Mouse (Mus musculus): ENCODE measurements around the gene Hoxd4. TPM values are rescaled to one million over a fixed set of nuclear protein-coding genes. Genes with fewer than 3 reads are reported as not detected.

The Hoxd4 gene
- polyA plus RNA-seq, 1 experiment: 0.06 TPM

DNA sequence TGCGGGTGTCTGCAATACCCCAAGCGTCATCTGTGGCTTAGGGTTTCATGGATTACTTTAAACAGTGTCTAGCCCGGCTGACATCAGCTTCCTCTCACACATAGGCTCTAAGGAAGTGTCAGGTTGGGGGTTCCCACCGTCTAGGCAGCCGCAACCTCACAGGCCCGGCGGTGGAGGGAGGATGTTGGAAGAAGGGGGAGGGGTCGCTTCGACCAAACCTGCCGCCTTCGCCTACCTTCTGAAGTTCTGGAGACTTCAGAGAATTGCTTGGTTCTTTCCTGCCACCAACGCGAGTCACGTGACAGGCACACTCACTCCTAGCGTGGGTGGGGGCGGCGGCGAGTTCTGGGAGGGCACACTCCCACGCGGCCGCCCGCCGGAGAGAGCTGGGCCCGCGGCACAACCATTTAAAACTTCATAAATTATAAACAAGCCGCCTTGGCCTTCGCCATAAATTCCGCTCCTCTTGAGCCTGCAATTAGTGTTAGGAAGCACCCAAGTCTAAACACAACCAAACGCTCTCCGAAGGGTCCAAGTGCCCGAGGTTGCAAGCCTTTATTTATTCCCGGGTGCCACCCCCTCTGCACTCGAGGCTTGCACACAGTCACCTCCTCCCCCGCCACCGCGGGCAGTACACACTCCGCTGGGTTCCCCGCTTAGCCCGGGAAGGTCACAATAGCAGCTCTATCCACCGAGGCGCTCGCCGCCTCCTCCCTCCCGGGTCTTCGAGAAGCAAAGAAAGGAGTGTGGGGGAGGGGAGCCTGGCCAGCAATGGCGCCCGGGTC is 37.8 kb downstream of the Hoxd4 start:
- H3K27me3 ChIP-seq (ENCODE audit: control insufficient read depth): peaks cover 100% of the 10 kb centered on the region
- H3K36me3 ChIP-seq (ENCODE audit: control insufficient read depth): no peaks in the 10 kb centered on the region

DNA sequence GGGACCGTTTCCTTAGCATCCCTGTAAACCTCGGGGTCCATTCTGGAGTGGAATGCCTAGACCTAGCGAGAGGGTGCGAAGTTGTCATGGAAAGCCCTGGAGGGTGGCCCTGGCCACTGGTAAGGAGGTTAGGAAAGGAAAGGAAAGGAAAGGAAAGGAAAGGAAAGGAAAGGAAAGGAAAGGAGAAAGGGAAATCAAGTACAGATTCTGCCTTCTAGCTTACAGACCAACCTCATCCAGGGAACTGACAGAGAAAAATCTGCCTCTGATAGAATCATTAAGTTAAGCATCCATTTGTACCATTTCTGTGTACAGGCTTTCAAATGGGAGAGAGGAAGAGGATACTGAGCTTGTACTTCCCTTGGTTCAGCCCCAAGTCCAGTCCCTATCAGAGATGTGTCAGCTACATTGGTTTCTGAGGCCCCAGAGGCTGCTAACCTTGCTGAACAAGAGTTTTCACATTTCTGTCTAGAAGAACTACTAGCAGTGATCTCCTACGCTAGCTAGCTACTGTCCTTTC is 39.1 kb downstream of the Hoxd4 start:
- TF ChIP-seq TAL1 (IDR thresholded peaks at IDR 0.05; ENCODE audit: low read length): no peak
- TF ChIP-seq GATA1 (IDR thresholded peaks at IDR 0.05; ENCODE audit: low read length): no peak
- Histone ChIP-seq H3K27me3 (ENCODE audit: control insufficient read depth) (peaks cover 95% of the 10 kb centered on the region), H3K4me3 (replicated peaks) (no peak overlapping the region)

More for the DNA sequence above, 37.8 kb downstream of the Hoxd4 start:
- H3K4me1 ChIP-seq (ENCODE audit: control insufficient read depth): no peaks in the 10 kb centered on the region
- TF ChIP-seq TAL1 (IDR thresholded peaks at IDR 0.05; ENCODE audit: low read length): no peak
- TF ChIP-seq GATA1 (IDR thresholded peaks at IDR 0.05; ENCODE audit: low read length): no peak
- no peaks in the 10 kb centered on the region; the same call in 1 of the 2 replicates for H3K9me3 ChIP-seq (ENCODE audit: control insufficient read depth, low read length)
- no peak overlapping the region for H3K4me3 ChIP-seq (replicated peaks)

DNA sequence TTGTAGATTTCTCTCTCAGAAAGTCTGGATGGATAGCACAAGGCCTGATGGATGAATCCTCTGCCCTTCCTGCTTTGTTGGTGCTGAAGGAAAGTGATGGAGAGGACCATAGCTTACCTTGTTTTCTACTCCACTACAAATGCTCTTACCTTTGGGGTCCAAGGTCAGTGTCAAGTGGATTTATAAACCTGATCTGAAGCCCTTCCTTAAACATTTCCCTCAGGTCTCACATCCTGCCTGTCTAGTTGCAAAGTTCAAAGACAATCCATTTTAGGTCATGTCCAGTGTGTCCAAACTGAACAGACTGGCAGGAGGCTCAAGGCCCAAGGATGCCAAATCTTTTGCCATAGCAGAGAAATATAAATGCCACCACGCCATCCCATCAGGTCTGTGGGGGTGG is 40.1 kb downstream of the Hoxd4 start:
- TF ChIP-seq GATA1 (IDR thresholded peaks at IDR 0.05; ENCODE audit: low read length): no peak
- TF ChIP-seq TAL1 (IDR thresholded peaks at IDR 0.05; ENCODE audit: low read length): no peak
- no peaks in the 10 kb centered on the region for H3K4me1 ChIP-seq (ENCODE audit: control insufficient read depth)
- no peak overlapping the region for H3K4me3 ChIP-seq (replicated peaks)
- peaks cover 92% of the 10 kb centered on the region for H3K27me3 ChIP-seq (ENCODE audit: control insufficient read depth)
- H3K36me3 ChIP-seq (ENCODE audit: control insufficient read depth): no peaks in the 10 kb centered on the region
- H3K9me3 ChIP-seq (ENCODE audit: control insufficient read depth, low read length): no peaks in the 10 kb centered on the region; the same call in 1 of the 2 replicates

More for the DNA sequence above, 39.1 kb downstream of the Hoxd4 start:
- no peaks in the 10 kb centered on the region; the same call in 1 of the 2 replicates for H3K9me3 ChIP-seq (ENCODE audit: control insufficient read depth, low read length)
- H3K4me1 ChIP-seq (ENCODE audit: control insufficient read depth): no peaks in the 10 kb centered on the region
- H3K36me3 ChIP-seq (ENCODE audit: control insufficient read depth): no peaks in the 10 kb centered on the region

DNA sequence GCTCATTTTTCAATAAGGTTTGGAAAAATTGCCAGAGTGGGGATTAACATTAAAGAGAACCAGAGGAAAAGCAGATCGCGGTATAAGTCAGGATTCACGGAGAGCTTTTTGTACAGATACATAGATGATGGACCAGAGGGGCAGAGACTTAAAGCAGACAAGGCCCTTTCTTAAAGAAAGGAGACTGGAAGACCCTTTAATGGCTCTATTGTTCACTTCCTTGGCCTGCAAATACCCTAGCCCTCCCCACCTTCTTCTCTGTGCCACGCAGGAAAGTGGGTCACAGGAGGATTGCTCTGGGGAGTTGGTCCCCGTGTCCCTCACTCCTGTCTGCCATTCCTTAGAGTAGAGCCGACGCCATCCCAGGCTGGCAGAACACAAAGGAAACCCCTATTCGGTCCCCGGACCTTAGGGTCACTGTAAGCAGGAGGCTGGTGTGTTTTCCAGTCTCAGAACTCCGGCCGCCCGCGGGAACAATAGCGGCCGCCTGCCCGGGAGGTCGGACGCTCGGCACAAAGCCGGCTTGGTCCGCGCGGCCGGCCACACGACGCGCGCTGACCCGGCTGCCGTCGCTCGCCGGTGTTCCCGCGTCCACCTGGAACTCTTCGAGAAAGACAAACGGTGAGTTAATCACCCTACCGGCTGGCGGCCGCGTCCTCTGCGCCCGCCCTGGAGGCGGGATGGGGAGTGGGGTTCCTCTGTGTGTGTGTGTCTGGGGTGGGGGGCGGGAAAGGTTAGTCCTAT is 40.9 kb downstream of the Hoxd4 start:
- no peaks in the 10 kb centered on the region for H3K36me3 ChIP-seq (ENCODE audit: control insufficient read depth)
- no peaks in the 10 kb centered on the region for H3K4me1 ChIP-seq (ENCODE audit: control insufficient read depth)
- no peaks in the 10 kb centered on the region; the same call in 1 of the 2 replicates for H3K9me3 ChIP-seq (ENCODE audit: control insufficient read depth, low read length)
- TF ChIP-seq TAL1 (IDR thresholded peaks at IDR 0.05; ENCODE audit: low read length) (no peak), GATA1 (IDR thresholded peaks at IDR 0.05; ENCODE audit: low read length) (no peak)
- peaks cover 90% of the 10 kb centered on the region for H3K27me3 ChIP-seq (ENCODE audit: control insufficient read depth)
- H3K4me3 ChIP-seq (replicated peaks): no peak overlapping the region

DNA sequence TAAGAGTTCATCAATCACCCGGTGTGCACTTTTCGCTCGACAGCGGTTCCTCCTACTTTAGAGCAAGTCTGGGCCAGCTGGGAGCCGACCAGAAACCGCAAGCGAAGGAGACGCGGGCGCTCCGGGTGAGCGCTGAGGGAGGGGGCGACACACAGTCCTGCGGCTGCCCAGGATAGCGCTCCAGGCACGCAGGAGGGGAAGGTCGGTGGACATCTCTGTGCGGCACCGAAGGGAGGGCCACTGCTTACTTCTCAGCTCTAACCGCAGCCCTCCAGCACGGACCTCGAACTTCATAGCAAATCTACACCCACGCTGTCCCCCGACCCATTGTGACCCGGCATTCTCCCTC is 41.4 kb downstream of the Hoxd4 start:
- no peaks in the 10 kb centered on the region for H3K36me3 ChIP-seq (ENCODE audit: control insufficient read depth)
- H3K4me1 ChIP-seq (ENCODE audit: control insufficient read depth): no peaks in the 10 kb centered on the region
- H3K9me3 ChIP-seq (ENCODE audit: control insufficient read depth, low read length): no peaks in the 10 kb centered on the region; the same call in 1 of the 2 replicates
- H3K4me3 ChIP-seq (replicated peaks): no peak overlapping the region
- TF ChIP-seq TAL1 (IDR thresholded peaks at IDR 0.05; ENCODE audit: low read length) (no peak), GATA1 (IDR thresholded peaks at IDR 0.05; ENCODE audit: low read length) (no peak)
- peaks cover 90% of the 10 kb centered on the region for H3K27me3 ChIP-seq (ENCODE audit: control insufficient read depth)

DNA sequence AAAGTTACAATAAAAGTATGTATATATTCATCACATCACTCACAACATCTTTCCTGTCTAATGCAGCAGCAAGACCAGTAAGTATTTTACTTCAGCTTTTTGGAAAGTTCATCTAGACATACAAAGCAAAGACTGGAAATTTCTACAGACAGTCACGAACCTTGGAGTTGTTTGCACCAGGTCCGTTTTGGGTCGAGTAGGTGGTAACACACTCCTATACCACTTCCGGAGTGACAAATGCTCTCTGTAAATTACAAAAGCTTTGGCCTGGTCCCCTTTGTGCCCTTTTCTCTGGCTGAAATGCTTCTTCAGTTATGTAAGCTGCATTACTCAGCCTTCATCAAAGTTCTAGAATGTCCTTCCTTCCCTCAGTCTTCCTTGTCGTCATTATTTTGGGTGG is 42.0 kb downstream of the Hoxd4 start:
- TF ChIP-seq TAL1 (IDR thresholded peaks at IDR 0.05; ENCODE audit: low read length) (no peak), GATA1 (IDR thresholded peaks at IDR 0.05; ENCODE audit: low read length) (no peak)
- Histone ChIP-seq H3K4me3 (replicated peaks) (no peak overlapping the region), H3K4me1 (ENCODE audit: control insufficient read depth) (no peaks in the 10 kb centered on the region), H3K27me3 (ENCODE audit: control insufficient read depth) (peaks cover 90% of the 10 kb centered on the region), H3K36me3 (ENCODE audit: control insufficient read depth) (no peaks in the 10 kb centered on the region), H3K9me3 (ENCODE audit: control insufficient read depth, low read length) (no peaks in the 10 kb centered on the region; the same call in 1 of the 2 replicates)

DNA sequence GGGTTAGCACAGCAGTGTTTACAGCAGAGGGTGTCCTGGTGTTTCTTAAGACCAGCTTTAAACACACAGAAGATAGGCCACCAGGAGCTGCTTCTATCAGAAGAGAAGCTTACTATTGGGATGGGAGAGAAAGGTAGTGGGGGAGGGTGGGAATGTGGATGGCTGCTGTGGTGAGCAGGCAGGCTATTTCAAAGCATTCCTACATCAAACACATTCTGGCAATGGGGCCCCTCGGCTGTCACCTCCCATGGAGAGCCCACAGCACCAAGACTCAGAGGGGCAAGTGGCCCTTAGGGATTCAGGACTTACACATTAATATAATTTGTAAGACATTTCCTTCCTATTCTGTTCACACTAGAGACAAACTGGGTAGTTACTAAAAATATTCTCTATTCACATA is 48.4 kb downstream of the Hoxd4 start:
- Histone ChIP-seq H3K27me3 (ENCODE audit: control insufficient read depth) (peaks cover 81% of the 10 kb centered on the region), H3K36me3 (ENCODE audit: control insufficient read depth) (no peaks in the 10 kb centered on the region), H3K4me1 (ENCODE audit: control insufficient read depth) (peaks cover 4% of the 10 kb centered on the region), H3K9me3 (ENCODE audit: control insufficient read depth, low read length) (peaks cover 6% of the 10 kb centered on the region; the same call in 1 of the 2 replicates), H3K4me3 (replicated peaks) (no peak overlapping the region)
- no peak for TF ChIP-seq GATA1 (IDR thresholded peaks at IDR 0.05; ENCODE audit: low read length)
- TF ChIP-seq TAL1 (IDR thresholded peaks at IDR 0.05; ENCODE audit: low read length): no peak

DNA sequence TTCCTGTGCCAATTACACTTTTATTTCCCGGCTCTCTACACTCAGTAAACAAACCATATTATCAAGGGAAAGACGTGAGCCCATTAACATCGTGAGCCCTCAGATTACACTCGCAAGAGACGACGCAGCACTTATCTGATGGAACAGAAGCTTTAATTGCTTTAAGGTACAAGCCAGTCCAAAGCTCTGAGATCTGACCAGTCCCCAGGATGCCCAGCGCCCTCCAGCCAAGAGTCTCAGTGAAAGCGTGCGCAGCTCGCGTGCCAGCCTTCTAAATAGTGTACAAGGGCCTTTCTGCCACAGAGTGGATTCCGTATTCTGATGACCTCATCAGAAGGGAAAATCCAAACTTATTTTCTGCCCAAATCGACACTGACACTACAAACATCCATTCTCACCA is 50.2 kb downstream of the Hoxd4 start:
- Histone ChIP-seq H3K4me3 (replicated peaks) (no peak overlapping the region), H3K36me3 (ENCODE audit: control insufficient read depth) (no peaks in the 10 kb centered on the region), H3K27me3 (ENCODE audit: control insufficient read depth) (peaks cover 84% of the 10 kb centered on the region)

More for the DNA sequence above, 50.2 kb downstream of the Hoxd4 start:
- Histone ChIP-seq H3K4me1 (ENCODE audit: control insufficient read depth) (peaks cover 4% of the 10 kb centered on the region), H3K9me3 (ENCODE audit: control insufficient read depth, low read length) (peaks cover 6% of the 10 kb centered on the region; the same call in 1 of the 2 replicates)
- TF ChIP-seq TAL1 (IDR thresholded peaks at IDR 0.05; ENCODE audit: low read length) (no peak), GATA1 (IDR thresholded peaks at IDR 0.05; ENCODE audit: low read length) (no peak)
